Mouse (Mus musculus) kidney, postnatal 10 days (tissue): ENCODE measurements around the gene Tmprss9.

Experiments
- DNase-seq: peaks from one replicate; pipeline ENCODE4 v3.0.0; 2021; ENCODE audit warnings: mixed read lengths

Tmprss9 gene

DNA sequence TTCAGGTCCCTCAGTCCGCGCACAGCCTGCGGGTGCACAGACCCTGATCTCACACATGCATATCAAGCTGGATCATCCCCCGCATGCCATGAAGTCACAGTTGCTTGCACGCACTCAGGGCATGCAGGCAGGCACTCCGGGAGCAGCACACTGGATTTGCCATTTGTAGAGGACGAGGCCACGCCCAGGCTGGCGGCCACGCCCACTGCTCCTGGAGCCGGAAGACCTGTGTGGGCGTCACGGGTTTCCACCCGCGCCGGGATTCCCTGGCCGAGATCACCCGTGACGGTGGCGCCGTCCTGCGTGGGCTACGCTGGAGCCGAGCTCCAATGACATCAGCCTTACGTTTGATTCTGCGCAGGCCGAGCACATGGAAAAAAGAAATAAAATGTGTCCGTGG is 68.0 kb downstream of the Tmprss9 start:
- peak; percentile 93 for DNase-seq

DNA sequence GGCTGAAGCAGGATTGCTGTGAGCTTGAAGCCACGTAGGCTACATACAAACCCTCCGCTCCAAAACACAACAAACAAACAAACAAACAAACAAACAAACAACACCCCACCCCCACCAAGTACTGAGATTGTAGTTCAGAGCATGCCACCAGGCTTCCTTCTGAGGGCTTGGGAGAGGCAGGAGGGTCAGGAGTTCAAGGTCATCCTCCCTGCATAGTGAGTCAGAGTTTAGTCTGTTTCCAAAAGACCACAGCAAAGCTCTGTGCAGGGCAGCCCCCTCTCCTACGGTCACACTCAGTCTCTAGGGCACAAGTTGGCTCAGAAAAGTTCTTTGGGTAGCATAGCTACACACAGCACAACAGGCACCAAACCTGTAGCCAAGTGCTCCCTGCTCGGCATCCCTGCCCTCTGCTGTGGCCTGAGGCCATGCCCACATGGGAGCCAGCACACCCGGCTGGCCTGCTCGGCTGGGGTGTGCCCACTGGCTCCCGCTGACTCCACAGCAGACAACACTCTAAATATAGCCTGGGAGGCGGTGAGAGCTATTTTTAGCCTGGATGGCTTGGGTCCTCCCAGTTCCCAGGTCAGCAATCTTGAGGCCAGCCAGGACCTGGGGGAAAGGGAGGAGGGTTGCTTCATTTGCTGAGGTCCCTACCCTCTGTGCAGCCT is 68.8 kb downstream of the Tmprss9 start:
- DNase-seq, result peak; percentile 78

DNA sequence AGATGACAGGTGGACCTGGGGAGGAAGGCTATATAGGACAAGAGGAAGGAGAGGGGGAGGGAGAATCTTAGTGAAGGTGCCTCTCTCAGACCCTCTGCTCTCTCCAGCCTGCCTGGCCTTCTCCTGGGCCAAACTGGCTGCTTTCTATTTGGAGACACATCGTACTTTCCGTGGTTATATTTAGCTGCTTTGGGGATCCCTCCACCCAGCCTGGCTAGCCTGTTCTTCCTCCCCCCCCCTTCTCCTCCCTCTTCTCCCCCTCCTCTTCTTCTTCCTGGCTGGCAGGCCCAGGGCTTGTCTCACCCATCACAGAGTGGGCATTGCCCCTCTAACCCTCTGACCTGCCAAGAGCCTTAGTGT is 69.3 kb downstream of the Tmprss9 start:
- DNase-seq, result no peak

DNA sequence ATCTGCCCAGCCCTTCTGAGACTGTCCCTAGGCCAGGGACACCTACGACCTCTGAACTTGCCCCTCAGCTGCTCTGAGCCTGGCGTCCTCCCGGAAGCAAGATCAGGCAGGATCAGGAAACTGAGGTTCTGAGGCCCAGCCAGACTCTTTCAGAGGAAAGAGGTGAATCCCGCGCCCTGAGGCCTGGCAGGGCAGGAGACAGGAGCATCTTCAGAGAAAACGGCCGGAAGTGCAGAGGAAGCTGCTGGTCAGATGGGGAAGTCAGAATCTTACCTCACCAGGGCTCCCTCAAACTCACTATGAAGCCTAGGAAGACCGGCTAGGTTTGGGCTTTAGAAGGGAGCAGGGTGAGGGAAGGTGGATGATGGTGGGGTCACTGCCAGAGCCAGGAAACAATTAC is 71.3 kb downstream of the Tmprss9 start:
- no peak for DNase-seq

DNA sequence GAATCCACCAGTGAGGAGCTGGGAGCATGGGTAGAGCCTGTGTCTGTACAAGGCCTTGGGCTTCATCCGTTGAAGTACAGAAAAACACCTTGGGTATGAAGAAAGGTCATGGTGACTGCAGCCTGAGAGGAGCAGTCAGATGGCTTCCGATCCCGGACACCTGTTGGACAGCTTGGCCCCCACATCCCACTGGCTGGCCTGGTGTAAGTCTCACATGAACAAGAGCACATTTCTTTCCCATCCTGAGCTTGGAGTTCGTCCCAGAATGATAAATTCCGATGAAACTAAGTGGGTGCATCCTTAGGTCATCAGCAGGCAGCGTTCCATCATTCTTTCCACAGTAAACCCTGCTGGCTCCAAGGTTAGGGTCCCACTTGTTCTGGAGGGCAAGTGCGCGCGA is 72.1 kb downstream of the Tmprss9 start:
- no peak for DNase-seq

DNA sequence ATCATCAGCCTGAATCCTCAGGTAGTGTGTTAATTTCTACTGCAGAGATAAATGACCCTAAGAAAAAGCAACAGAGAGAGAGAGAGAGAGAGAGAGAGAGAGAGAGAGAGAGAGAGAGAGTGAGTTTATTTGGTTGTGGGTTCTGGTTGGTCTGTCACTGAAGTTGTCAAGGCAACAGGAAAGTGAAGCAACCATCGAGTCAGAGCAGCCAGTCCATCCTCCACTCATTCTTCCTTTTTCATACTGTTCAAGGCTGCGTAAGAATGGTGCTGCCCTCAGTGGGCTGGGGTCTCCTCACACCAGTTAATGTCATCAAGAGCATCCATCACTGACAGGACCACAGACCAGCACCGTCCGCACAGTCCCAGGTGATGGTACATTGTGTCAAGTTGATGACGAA is 72.6 kb downstream of the Tmprss9 start:
- DNase-seq, result no peak

DNA sequence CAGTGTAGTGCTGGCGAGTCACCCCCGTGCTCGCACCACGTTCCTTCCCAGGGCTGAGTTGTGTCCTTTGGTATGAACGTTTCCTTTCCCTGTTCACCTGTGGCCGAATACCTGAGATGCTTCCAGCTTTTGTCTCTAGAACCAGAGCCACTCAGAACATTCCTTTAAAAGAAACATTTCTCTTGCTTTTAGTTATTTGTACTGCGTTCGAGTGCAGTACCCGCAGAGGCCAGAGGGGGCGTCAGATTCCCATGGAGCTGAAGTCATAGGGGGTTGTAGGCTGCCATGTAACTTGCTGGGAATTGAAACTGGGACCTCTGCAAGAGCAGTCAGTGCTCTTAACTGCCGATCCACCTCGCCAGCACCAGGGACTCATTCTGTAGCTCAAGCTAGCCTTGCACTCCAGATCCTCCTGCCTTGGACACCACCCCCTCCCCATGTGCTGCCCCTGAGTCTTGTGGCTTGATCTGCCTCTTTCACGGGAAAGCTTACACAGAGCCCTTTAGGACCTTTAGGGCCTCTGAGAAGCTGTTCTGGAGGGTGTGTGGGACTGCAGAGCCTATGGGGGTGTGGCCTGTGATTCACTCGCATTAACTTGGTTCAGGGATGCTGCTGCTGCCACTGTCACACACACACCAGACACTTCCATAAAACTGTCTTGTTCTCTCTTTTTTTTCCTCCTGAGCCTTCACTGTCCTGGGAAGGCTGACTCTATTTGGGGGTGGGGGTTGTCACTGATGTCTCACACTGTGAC is 75.2 kb downstream of the Tmprss9 start:
- DNase-seq, result no peak

DNA sequence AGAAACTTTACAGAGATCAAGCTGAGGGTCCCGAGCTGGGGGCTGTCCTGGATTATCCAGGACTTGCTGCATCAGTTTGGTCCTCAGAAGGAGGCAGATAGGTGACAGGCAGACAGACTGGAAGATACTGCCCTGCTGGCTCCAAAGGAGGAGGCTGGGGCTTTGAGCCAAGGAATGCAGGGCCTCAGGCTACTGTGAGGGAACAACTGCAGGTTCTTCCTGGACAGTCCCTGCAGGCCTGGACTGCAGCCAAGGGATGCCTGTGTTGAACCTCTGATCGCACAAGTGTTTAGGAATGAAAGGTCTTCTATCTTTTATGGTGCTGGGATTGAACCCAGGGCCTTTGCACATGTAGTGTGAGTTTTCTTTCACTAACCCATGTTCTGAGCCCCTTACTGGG is 76.2 kb downstream of the Tmprss9 start:
- peak; percentile 85 for DNase-seq

DNA sequence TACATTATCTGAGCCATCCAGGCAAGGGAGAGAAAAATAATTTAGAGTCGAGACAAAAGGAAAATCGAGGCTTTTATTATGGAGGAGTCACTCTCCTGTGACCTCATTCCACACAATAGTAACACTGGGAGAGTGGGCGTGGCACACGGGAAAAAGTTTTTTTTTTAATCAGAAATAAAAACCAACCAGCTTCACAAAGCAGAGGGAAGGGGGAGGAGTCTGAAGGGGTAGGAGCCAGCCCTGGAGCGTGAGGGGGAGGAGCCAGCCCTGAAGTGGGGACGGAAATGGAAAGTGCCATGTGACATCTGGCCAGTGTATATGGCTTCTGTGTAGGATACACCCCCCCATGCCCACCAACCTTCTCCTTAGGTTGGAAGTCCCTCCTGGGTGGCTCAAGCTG is 76.9 kb downstream of the Tmprss9 start:
- DNase-seq, result peak; percentile 62

DNA sequence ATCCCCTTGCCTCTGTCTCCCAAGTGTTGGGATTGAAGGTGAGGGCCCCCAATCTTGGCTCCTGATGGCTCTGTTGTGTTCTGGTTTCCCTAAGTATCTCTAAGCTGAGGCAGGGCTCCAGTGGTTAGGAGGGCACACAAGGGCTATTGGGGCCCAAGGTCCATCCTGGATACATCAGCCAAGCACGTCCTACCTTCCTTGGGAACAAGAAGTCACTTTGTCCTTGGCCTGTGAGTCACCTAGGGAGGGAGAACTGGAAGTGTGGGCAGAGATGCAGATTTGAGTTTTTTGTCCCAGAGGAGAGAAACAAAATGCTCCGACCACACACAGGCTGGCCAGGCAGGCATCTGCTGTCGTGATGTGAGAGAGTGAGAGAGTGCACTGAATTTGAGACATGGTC is 77.4 kb downstream of the Tmprss9 start:
- no peak for DNase-seq
